Mouse (Mus musculus): Measurements from ENCODE around the gene Fam155a. TPM values are rescaled to one million over a fixed set of nuclear protein-coding genes. Genes with fewer than 3 reads are reported as not detected.

Gene Fam155a
- total and polyA plus RNA-seq, 3 experiments, result not detected

GRCm38 (mm10) chr8:9157141-9157781 lies 613.7 kb downstream of the Fam155a start:
- TF ChIP-seq MAZ (IDR thresholded peaks at IDR 0.05; ENCODE audit: low read depth, low read length) (no peak), POLR2AphosphoS2 (IDR thresholded peaks at IDR 0.05; ENCODE audit: low read depth, low read length) (no peak), IRF4 (IDR thresholded peaks at IDR 0.05; ENCODE audit: low read depth, low read length) (no peak), MAFK (IDR thresholded peaks at IDR 0.05; ENCODE audit: insufficient replicate concordance, low read length) (no peak), SMC3 (IDR thresholded peaks at IDR 0.05; ENCODE audit: low read depth, low read length) (no peak), HCFC1 (IDR thresholded peaks at IDR 0.05; ENCODE audit: low read depth, low read length) (no peak), ZMIZ1 (IDR thresholded peaks at IDR 0.05; ENCODE audit: low read depth, low read length) (no peak), RCOR1 (conservative IDR thresholded peaks at IDR 0.05; ENCODE audit: low read depth, low read length) (no peak), JUN (IDR thresholded peaks at IDR 0.05; ENCODE audit: insufficient read depth, low read depth, low read length) (no peak), ELF1 (IDR thresholded peaks at IDR 0.05; ENCODE audit: low read depth, low read length) (no peak), POLR2A (IDR thresholded peaks at IDR 0.05; ENCODE audit: low read depth, low read length) (no peak), UBTF (IDR thresholded peaks at IDR 0.05; ENCODE audit: low read depth, low read length) (no peak), SIN3A (IDR thresholded peaks at IDR 0.05; ENCODE audit: low read length) (no peak), EP300 (IDR thresholded peaks at IDR 0.05; ENCODE audit: low read length) (no peak), USF1 (IDR thresholded peaks at IDR 0.05; ENCODE audit: low read depth, low read length) (no peak), TCF12 (IDR thresholded peaks at IDR 0.05; ENCODE audit: low read depth, low read length) (no peak), MYC (IDR thresholded peaks at IDR 0.05; ENCODE audit: low read depth, low read length) (no peak)
- Histone ChIP-seq H3K36me3 (replicated peaks in 1 of 2; ENCODE audit: control insufficient read depth in 1 of 2, insufficient read depth in 1 of 2, low read length in 1 of 2) (no peaks in the 10 kb centered on the region), H3K4me3 (replicated peaks in 1 of 3; ENCODE audit: low read depth in 2 of 3, low read length in 2 of 3, poor library complexity in 1 of 3) (no peak overlapping the region), H3K79me2 (replicated peaks; ENCODE audit: control insufficient read depth, extremely low read depth, insufficient read depth, poor library complexity, severe bottlenecking) (no peaks in the 10 kb centered on the region), H3K27ac (ENCODE audit: insufficient read depth, low read depth) (no peak overlapping the region), H3K9me3 (replicated peaks; ENCODE audit: low read length) (peaks cover 68% of the 10 kb centered on the region), H3K4me1 (ENCODE audit: control insufficient read depth in 1 of 2, insufficient read depth in 2 of 2) (no peaks in the 10 kb centered on the region), H3K9ac (ENCODE audit: insufficient read depth, low read depth) (no peak overlapping the region), H3K4me2 (ENCODE audit: insufficient read depth, low read depth, poor library complexity, severe bottlenecking) (no peak overlapping the region), H3K27me3 (replicated peaks) (no peaks in the 10 kb centered on the region)
- no peak for DNase-seq (ENCODE audit: extremely low read depth)
- in situ Hi-C loops (cut with MboI; ENCODE audit: low pct_ligation_motif_present, low pct_unique_long_range_greater_than_20kb, low sequenced_read_pairs), result no loop called here
- dilution Hi-C loops (cut with MboI; ENCODE audit: extremely low pct_ligation_motif_present, extremely low pct_unique_long_range_greater_than_20kb, low sequenced_read_pairs), result no loop called here

Other genes starting within 250 kb of the Fam155a start
- not detected in 2 replicates for gene Gm10217, start 93.1 kb upstream of the Fam155a start, total RNA-seq (2012; rRNA removed)
- gene Gm10217, start 93.1 kb upstream of the Fam155a start, total RNA-seq (2014; rRNA removed), result not detected in 2 replicates
- not detected in 2 replicates for gene Gm10217, start 93.1 kb upstream of the Fam155a start, polyA plus RNA-seq (2012; ENCODE audit: insufficient read length, low read depth)
- 1.7 and 2.5 TPM in 2 replicates for gene Lig4, start 206.5 kb upstream of the Fam155a start, total RNA-seq (2012; rRNA removed)
- 3.1 and 3.2 TPM in 2 replicates for gene Lig4, start 206.5 kb upstream of the Fam155a start, total RNA-seq (2014; rRNA removed)
- 7.1 and 7.9 TPM in 2 replicates for gene Lig4, start 206.5 kb upstream of the Fam155a start, polyA plus RNA-seq (2012; ENCODE audit: insufficient read length, low read depth)
- gene Abhd13, start 206.5 kb upstream of the Fam155a start, total RNA-seq (2012; rRNA removed), result 8.6 and 10.4 TPM in 2 replicates
- 20.3 and 23.6 TPM in 2 replicates for gene Abhd13, start 206.5 kb upstream of the Fam155a start, total RNA-seq (2014; rRNA removed)
- gene Abhd13, start 206.5 kb upstream of the Fam155a start, polyA plus RNA-seq (2012; ENCODE audit: insufficient read length, low read depth), result 11.3 and 13.0 TPM in 2 replicates
- gene Tnfsf13b, start 235.3 kb upstream of the Fam155a start, total RNA-seq (2012; rRNA removed), result 0.04 and 0.17 TPM in 2 replicates
- 0.85 and 1.4 TPM in 2 replicates for gene Tnfsf13b, start 235.3 kb upstream of the Fam155a start, total RNA-seq (2014; rRNA removed)
- 2.5 and 3.7 TPM in 2 replicates for gene Tnfsf13b, start 235.3 kb upstream of the Fam155a start, polyA plus RNA-seq (2012; ENCODE audit: insufficient read length, low read depth)